9 mouse cellular contexts compared by ENCODE assay signal in genomic region chr7:46162132-46162727, GRCm38 (mm10). TPM values are rescaled to one million over a fixed set of nuclear protein-coding genes. Genes with fewer than 3 reads are reported as not detected.
DNase-seq lines count a peak whose midpoint lies in the region; ATAC-seq lines count a peak whose summit lies in the region.
"Had no signal": no experiment of that assay in that cellular context is flagged by ENCODE, and none has a peak within 500 bp of the region (broad histone marks: within the 10 kb centered on the region; RNA-seq: fewer than 3 reads in every experiment).

No protein-coding gene starts in this region.

- no peak overlapping the region for H3K4me2 ChIP-seq in midbrain, embryonic 13.5 days (replicated peaks)
- H3K4me2 ChIP-seq in midbrain, embryonic 11.5 days = no peak overlapping the region
- H3K4me2 ChIP-seq in heart, embryonic 11.5 days = peak overlapping the region; percentile 42

- H3K9me3 ChIP-seq in midbrain, embryonic 13.5 days = no peaks in the 10 kb centered on the region
- H3K9me3 ChIP-seq in midbrain, embryonic 11.5 days (ENCODE audit: control insufficient read depth, low read length) = no peaks in the 10 kb centered on the region
- no peaks in the 10 kb centered on the region for H3K9me3 ChIP-seq in heart, embryonic 11.5 days (replicated peaks; ENCODE audit: control insufficient read depth, low read length)
- H3K9me3 ChIP-seq: G1E had no signal

- DNase-seq in midbrain, embryonic 11.5 days (ENCODE audit: low spot score, missing footprints) = no peak
- DNase-seq in cerebellum, postnatal 14 days = peak; percentile 96 to 97
- peak; percentile 47 for DNase-seq in skeletal muscle tissue, adult 2 months (ENCODE audit: low read depth, low spot score)
- DNase-seq in urinary bladder, postnatal 10 days (ENCODE audit: low spot score) = no peak
- DNase-seq in ovary, postnatal 10 days (ENCODE audit: low spot score) = no peak
- DNase-seq: thymus, postnatal 25 days had no signal

- no peaks in the 10 kb centered on the region for H3K27me3 ChIP-seq in midbrain, embryonic 13.5 days
- no peaks in the 10 kb centered on the region for H3K27me3 ChIP-seq in midbrain, embryonic 11.5 days (ENCODE audit: control insufficient read depth, insufficient read depth, low read length)
- H3K27me3 ChIP-seq in heart, embryonic 11.5 days (ENCODE audit: control insufficient read depth, insufficient read depth, low read length) = no peaks in the 10 kb centered on the region

- WGBS in midbrain, embryonic 13.5 days = 74% methylated on average over 11 of the region's 11 CpGs
- 80% methylated on average over 11 of the region's 11 CpGs for WGBS in midbrain, embryonic 11.5 days
- WGBS in heart, embryonic 11.5 days (ENCODE audit: insufficient replicate concordance) = 52% methylated on average over 11 of the region's 11 CpGs

- peaks cover 15% of the 10 kb centered on the region; the same call in 1 of the 2 replicates for H3K4me1 ChIP-seq in midbrain, embryonic 13.5 days (replicated peaks)
- H3K4me1 ChIP-seq in midbrain, embryonic 11.5 days (ENCODE audit: control insufficient read depth, insufficient read depth, low read length) = no peaks in the 10 kb centered on the region; the same call in 1 of the 2 replicates
- peaks cover 9% of the 10 kb centered on the region for H3K4me1 ChIP-seq in heart, embryonic 11.5 days (ENCODE audit: control insufficient read depth, insufficient read depth, low read length)

- 0 out of 2 replicates have a peak overlapping the region, but pooled peaks have one; percentile 1 for H3K9ac ChIP-seq in midbrain, embryonic 13.5 days (replicated peaks)
- H3K9ac ChIP-seq in midbrain, embryonic 11.5 days (ENCODE audit: low read length) = no peak overlapping the region
- H3K9ac ChIP-seq in heart, embryonic 11.5 days (ENCODE audit: low read depth, low read length) = no peak overlapping the region

- ATAC-seq in midbrain, embryonic 13.5 days = no peak
- no peak for ATAC-seq in midbrain, embryonic 11.5 days (ENCODE audit: low FRiP score)
- ATAC-seq in heart, embryonic 11.5 days (replicated peaks; ENCODE audit: insufficient number of reproducible peaks, low FRiP score, low TSS enrichment) = no peak

- no peak overlapping the region for H3K4me3 ChIP-seq in midbrain, embryonic 13.5 days (replicated peaks)
- H3K4me3 ChIP-seq in midbrain, embryonic 11.5 days (ENCODE audit: low read depth, low read length) = no peak overlapping the region
- no peak overlapping the region for H3K4me3 ChIP-seq in heart, embryonic 11.5 days (ENCODE audit: low read depth, low read length)

- H3K27ac ChIP-seq in midbrain, embryonic 13.5 days = no peak overlapping the region
- no peak overlapping the region for H3K27ac ChIP-seq in midbrain, embryonic 11.5 days (ENCODE audit: low read depth, low read length)
- peak overlapping the region; percentile 50; the same call in 1 of the 2 replicates for H3K27ac ChIP-seq in heart, embryonic 11.5 days (ENCODE audit: low read depth, low read length)

- H3K36me3 ChIP-seq in midbrain, embryonic 13.5 days = no peaks in the 10 kb centered on the region
- H3K36me3 ChIP-seq in midbrain, embryonic 11.5 days (ENCODE audit: control insufficient read depth, insufficient read depth, low read length) = no peaks in the 10 kb centered on the region
- H3K36me3 ChIP-seq in heart, embryonic 11.5 days (ENCODE audit: control insufficient read depth, insufficient read depth, low read length) = no peaks in the 10 kb centered on the region
- H3K36me3 ChIP-seq: G1E had no signal

RNA-seq across cellular contexts. Expression of gene Abcc8, which starts 17.6 kb away (rescaled TPM):
- polyA plus RNA-seq in midbrain, embryonic 13.5 days (2015; fragmentation: Nextera tagmentation; extraction: Ambion mirVana) = 2.3 and 3.2 TPM in 2 replicates
- polyA plus RNA-seq in midbrain, embryonic 11.5 days (2014; fragmentation: Nextera tagmentation; extraction: Ambion mirVana) = 0.46 and 0.49 TPM in 2 replicates
- polyA plus RNA-seq in heart, embryonic 11.5 days (2014; fragmentation: Nextera tagmentation; extraction: Ambion mirVana) = 4.8 and 6.8 TPM in 2 replicates
- polyA plus RNA-seq: G1E had no signal

Comparison
In these comparisons a context has a peak if more than half of its experiments do, and no peak if none do; other contexts are left out.
1. DNase-seq: peak in cerebellum, postnatal 14 days (2 of 2) and skeletal muscle tissue, adult 2 months (single experiment); none in midbrain, embryonic 11.5 days (single experiment), urinary bladder, postnatal 10 days (single experiment) and ovary, postnatal 10 days (single experiment).